In genomic region chr4:18469534-18469933, GRCm38 (mm10) we compare ENCODE assay signal across 25 mouse cellular contexts.
"Had no signal": no experiment of that assay in that cellular context is flagged by ENCODE, and none has a peak within 500 bp of the region (broad histone marks: within the 10 kb centered on the region; RNA-seq: fewer than 3 reads in every experiment).

No protein-coding gene starts in this region.

- H3K27ac ChIP-seq: heart, embryonic 10.5 days; hindbrain, embryonic 10.5 days; hindbrain, embryonic 12.5 days; hindbrain, embryonic 14.5 days; kidney, embryonic 15.5 days; kidney, postnatal 0 days; left cerebral cortex, adult 2 months; limb, embryonic 10.5 days; limb, embryonic 12.5 days; liver, embryonic 13.5 days; liver, embryonic 15.5 days had no signal

- DNase-seq: gastrocnemius, postnatal 14 days; heart, adult 18-20 months; heart, postnatal 10 days; heart, postnatal 4 days; kidney, adult 11 months; kidney, adult 2 months; kidney, adult 9 months; kidney, postnatal 14 days; kidney, postnatal 36 days; liver; liver, embryonic 13.5 days had no signal

- H3K9ac ChIP-seq: heart, embryonic 12.5 days; hindbrain, embryonic 12.5 days; hindbrain, embryonic 14.5 days; kidney, embryonic 15.5 days; limb, embryonic 12.5 days; liver, embryonic 13.5 days; liver, embryonic 15.5 days had no signal

- ATAC-seq: hindbrain, embryonic 16.5 days; intestine, embryonic 16.5 days had no signal

- H3K9me3 ChIP-seq: heart, embryonic 10.5 days; heart, embryonic 12.5 days; hindbrain, embryonic 12.5 days; kidney, embryonic 15.5 days; limb, embryonic 10.5 days; limb, embryonic 12.5 days; liver, embryonic 13.5 days; liver, embryonic 15.5 days had no signal

- H3K4me2 ChIP-seq: heart, embryonic 12.5 days; hindbrain, embryonic 12.5 days; hindbrain, embryonic 14.5 days; kidney, embryonic 15.5 days; limb, embryonic 12.5 days; liver, embryonic 11.5 days; liver, embryonic 13.5 days; liver, embryonic 15.5 days had no signal

- H3K36me3 ChIP-seq: heart, embryonic 10.5 days; heart, embryonic 12.5 days; hindbrain, embryonic 10.5 days; hindbrain, embryonic 12.5 days; kidney, embryonic 15.5 days; limb, embryonic 10.5 days; limb, embryonic 12.5 days; liver, embryonic 13.5 days; liver, embryonic 15.5 days had no signal

- H3K27me3 ChIP-seq: heart, embryonic 12.5 days; hindbrain, embryonic 12.5 days; kidney, embryonic 15.5 days; limb, embryonic 12.5 days; liver, embryonic 13.5 days; liver, embryonic 15.5 days had no signal

- H3K4me3 ChIP-seq: heart, embryonic 10.5 days; heart, embryonic 12.5 days; hindbrain, embryonic 10.5 days; hindbrain, embryonic 12.5 days; kidney, embryonic 15.5 days; left cerebral cortex, adult 2 months; limb, embryonic 10.5 days; limb, embryonic 12.5 days; liver, embryonic 13.5 days; liver, embryonic 15.5 days had no signal

- H3K4me1 ChIP-seq: heart, embryonic 10.5 days; heart, embryonic 12.5 days; hindbrain, embryonic 10.5 days; hindbrain, embryonic 12.5 days; kidney, embryonic 15.5 days; limb, embryonic 10.5 days; limb, embryonic 12.5 days; liver, embryonic 13.5 days; liver, embryonic 15.5 days had no signal
